Mouse (Mus musculus) embryonic facial prominence, embryonic 14.5 days (tissue): ENCODE results near the gene Sugct. TPM values are rescaled to one million over a fixed set of nuclear protein-coding genes. Genes with fewer than 3 reads are reported as not detected.
A peak's percentile ranks its signal among the peaks of the same experiment; 100 is the strongest.

Source experiments
- ATAC-seq: fragments of 200-750 bp; cut with Nextera tagmentation; 2 replicates; pipeline ENCODE4 v1.8.0; 2017; ENCODE audit warnings: low read depth, moderate number of reproducible peaks, moderate TSS enrichment
- DNase-seq: peaks from one replicate; pipeline ENCODE4 v3.0.0-alpha.2; 2015; ENCODE audit warnings: low spot score
- H3K27ac ChIP-seq: fragments of 300-500 bp; sonication (generic); replicated peaks from 2 replicates; pipeline ENCODE4 v1.5.1; 2014; ENCODE audit warnings: low read depth, mild to moderate bottlenecking, low read length, moderate library complexity
- H3K27me3 ChIP-seq: fragments of 300-500 bp; sonication (generic); replicated peaks from 2 replicates; pipeline ENCODE4 v1.6.1; 2014; ENCODE audit warnings: low read length; ENCODE audit not compliant: control insufficient read depth, insufficient read depth
- H3K36me3 ChIP-seq: fragments of 300-500 bp; sonication (generic); 2 replicates; pipeline ENCODE4 v1.6.1; 2014; ENCODE audit warnings: low read length, mixed read lengths; ENCODE audit not compliant: control insufficient read depth, insufficient read depth
- H3K4me1 ChIP-seq: fragments of 300-500 bp; sonication (generic); 2 replicates; pipeline ENCODE4 v1.6.1; 2014; ENCODE audit warnings: antibody characterized with exemption, low read length; ENCODE audit not compliant: control insufficient read depth, insufficient read depth
- H3K4me2 ChIP-seq: fragments of 300-500 bp; sonication (generic); 2 replicates; pipeline ENCODE4 v1.6.1; 2014; ENCODE audit warnings: low read depth, mild to moderate bottlenecking, low read length, moderate library complexity, mixed read lengths
- H3K4me3 ChIP-seq: fragments of 300-500 bp; sonication (generic); 2 replicates; pipeline ENCODE4 v1.5.1; 2014; ENCODE audit warnings: low read depth, mild to moderate bottlenecking, low read length
- H3K9ac ChIP-seq: fragments of 300-500 bp; sonication (generic); 2 replicates; pipeline ENCODE4 v1.6.1; 2014; ENCODE audit warnings: low read depth, mild to moderate bottlenecking, low read length, moderate library complexity, mixed read lengths
- H3K9me3 ChIP-seq: fragments of 300-500 bp; sonication (generic); 2 replicates; pipeline ENCODE4 v1.6.1; 2016; ENCODE audit warnings: low read length; ENCODE audit not compliant: control insufficient read depth
- WGBS: fragments of 180-500 bp; shearing (Covaris S2); extraction: QIAGEN DNeasy Blood & Tissue Kit; methylation state at CpG from one replicate; pipeline ENCODE4 v1.1.7; 2014; 5-methylcytosine and 5-hydroxymethylcytosine counted together
- polyA plus RNA-seq: library from polyadenylated mRNA; unstranded; fragments of >200 nt; fragmentation: Nextera tagmentation; extraction: Ambion mirVana; gene quantifications from 2 replicates; pipeline ENCODE4 v1.2.1, GENCODE M21; 2014

Sugct gene
- polyA plus RNA-seq, 1 experiment from 2014 or later: 3.4 TPM

DNA sequence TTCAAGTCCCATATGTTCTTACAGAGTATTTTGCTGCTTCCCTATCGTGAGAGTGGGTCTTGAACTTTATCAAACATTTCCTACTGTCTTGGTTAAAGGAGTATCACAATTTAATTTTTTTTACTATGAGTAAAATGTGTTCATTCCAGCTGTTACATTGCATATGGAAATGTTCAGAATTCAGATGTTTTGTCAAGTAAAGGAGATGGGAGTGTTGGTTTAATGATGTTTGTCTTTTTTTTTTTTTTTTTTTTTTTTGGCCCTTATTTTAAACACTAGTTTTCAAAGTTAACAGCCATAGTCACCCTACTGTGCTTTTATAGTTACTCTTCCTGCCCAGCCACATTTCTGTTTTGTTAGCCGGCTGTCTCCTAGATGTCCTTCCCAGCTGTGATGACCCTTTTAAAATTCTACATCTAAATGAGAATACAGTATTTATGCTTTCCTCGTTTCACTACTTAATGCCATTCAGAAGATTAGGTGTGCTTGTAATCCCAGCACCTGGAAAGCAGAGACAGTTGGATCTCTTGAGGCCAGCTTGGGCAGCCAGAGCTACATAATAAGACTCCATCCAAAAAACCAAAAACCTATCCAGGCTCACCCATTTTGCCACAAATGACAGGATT lies 4.8 kb upstream of the Sugct start:
- no peak for ATAC-seq
- no peaks in the 10 kb centered on the region for H3K27me3 ChIP-seq
- WGBS: 85% methylated on average over 3 of the region's 3 CpGs
- H3K27ac ChIP-seq: no peak overlapping the region
- no peak overlapping the region for H3K4me3 ChIP-seq
- no peaks in the 10 kb centered on the region for H3K36me3 ChIP-seq
- no peak overlapping the region for H3K4me2 ChIP-seq
- H3K9me3 ChIP-seq: no peaks in the 10 kb centered on the region
- no peak overlapping the region for H3K9ac ChIP-seq
- no peaks in the 10 kb centered on the region for H3K4me1 ChIP-seq
- DNase-seq: no peak

DNA sequence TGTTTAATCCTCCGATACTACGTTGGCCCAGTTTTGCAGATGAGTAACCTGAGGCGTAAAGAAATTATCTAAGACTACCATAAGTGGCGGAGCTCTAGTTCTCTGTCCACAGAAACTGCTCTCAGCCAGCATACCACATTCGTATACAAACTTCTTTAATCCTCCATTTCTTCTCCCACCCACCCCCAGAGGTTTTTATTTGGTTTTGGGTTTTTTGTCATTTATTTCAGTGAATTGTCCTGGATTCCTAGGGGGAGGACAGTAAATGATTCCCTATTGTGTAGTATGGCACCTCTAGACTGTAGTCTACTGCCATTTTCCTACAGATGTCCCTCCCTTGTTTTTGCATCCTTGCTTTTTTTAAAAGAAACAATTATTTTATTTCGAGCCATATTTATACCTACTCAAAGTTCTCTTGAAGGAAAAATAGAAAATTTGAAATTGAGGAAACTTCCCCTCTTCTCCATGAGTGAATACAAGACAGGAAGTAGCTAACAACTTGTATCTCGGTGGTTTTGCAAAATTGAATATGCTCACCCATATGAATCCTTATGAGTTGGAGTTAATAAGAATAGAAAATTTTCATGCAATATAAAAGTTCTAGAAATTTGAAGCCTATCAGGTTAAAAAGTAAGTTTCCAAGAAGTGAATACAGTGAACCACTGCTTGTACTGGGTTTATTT lies 686 bp upstream of the Sugct start:
- Histone ChIP-seq H3K4me2 (peak overlapping the region; percentile 82), H3K36me3 (no peaks in the 10 kb centered on the region), H3K9ac (peak overlapping the region; percentile 93), H3K27ac (peak overlapping the region; percentile 90; the same call in 1 of the 2 replicates), H3K4me1 (0 out of 2 replicates have a peak, but pooled peaks cover 5% of the 10 kb centered on the region), H3K27me3 (no peaks in the 10 kb centered on the region), H3K4me3 (peak overlapping the region; percentile 80), H3K9me3 (no peaks in the 10 kb centered on the region)
- ATAC-seq (no peak), DNase-seq (peak; percentile 9)
- WGBS: 11% methylated on average over 7 of the region's 7 CpGs

DNA sequence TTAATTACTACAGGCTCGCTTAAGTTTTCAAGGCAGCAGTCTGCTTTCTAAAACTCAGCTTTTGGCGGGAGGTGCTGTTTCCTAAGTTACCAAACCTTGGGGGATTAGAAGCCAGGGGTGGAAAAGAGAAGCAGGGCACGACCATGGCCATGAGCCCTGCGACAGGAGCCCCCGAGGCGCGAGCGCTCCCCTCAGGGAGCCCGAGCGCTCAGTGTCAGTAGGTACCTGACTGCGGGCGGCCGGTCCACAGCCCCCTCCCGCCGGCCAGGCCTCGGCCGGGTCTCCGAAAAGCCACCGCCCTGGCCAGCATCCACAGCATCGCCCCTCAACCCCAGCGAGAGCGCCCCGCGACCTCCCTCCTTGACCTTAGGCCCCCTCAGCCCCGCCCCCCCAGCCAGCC lies 939 bp downstream of the Sugct start:
- no peaks in the 10 kb centered on the region for H3K9me3 ChIP-seq
- peak; percentile 81 for ATAC-seq
- H3K4me1 ChIP-seq: 0 out of 2 replicates have a peak, but pooled peaks cover 5% of the 10 kb centered on the region
- under 1% methylated on average over 12 of the region's 25 CpGs for WGBS
- peak overlapping the region; percentile 81 for H3K27ac ChIP-seq
- peak overlapping the region; percentile 80 for H3K4me3 ChIP-seq
- peak overlapping the region; percentile 65 for H3K4me2 ChIP-seq
- peak; percentile 51 for DNase-seq
- H3K9ac ChIP-seq: peak overlapping the region; percentile 78
- H3K27me3 ChIP-seq: no peaks in the 10 kb centered on the region
- H3K36me3 ChIP-seq: no peaks in the 10 kb centered on the region

DNA sequence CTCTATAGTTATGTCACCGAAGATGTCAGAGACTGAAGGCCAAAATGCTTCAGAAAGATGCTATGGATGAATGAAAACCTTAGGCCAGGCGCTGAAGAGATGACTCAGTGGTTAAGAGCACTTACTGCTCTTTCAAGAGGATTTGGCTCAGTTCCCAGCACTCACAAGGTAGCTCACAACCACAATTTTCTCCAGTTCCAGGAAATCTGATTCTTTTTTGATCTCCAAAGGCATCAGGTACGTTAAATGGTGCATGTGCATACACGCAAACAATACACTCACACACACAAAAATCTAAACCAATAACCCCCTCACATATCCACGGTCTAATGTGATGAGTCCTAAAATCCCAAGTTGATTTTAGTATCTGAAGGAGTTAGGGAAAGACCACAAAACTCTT lies 1.5 kb downstream of the Sugct start:
- H3K9me3 ChIP-seq: no peaks in the 10 kb centered on the region
- no peaks in the 10 kb centered on the region for H3K36me3 ChIP-seq
- no peak overlapping the region for H3K9ac ChIP-seq
- H3K4me3 ChIP-seq: peak overlapping the region; percentile 80
- WGBS: 55% methylated on average over 5 of the region's 5 CpGs
- no peaks in the 10 kb centered on the region for H3K27me3 ChIP-seq
- DNase-seq (peak; percentile 84), ATAC-seq (no peak)
- H3K4me2 ChIP-seq: peak overlapping the region; percentile 65
- 0 out of 2 replicates have a peak, but pooled peaks cover 5% of the 10 kb centered on the region for H3K4me1 ChIP-seq
- peak overlapping the region; percentile 81; the same call in 1 of the 2 replicates for H3K27ac ChIP-seq

DNA sequence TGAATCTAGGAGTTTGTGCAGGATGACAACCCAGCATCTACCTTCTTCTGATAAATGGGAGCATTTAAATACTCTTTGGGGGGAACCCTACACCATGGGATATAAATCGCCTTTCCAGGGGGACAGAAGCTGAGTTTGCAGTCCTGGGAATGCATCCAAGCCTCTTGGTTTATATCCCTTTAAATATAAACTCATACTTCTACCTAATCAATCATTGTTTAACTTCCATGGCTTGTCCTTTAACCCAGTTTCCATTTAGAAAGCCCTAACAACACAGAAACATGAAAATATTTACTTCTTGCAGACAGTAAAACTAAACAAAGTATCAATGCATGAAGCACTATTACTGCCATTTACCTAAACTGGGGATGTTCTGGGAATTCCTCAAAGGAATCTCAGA lies 3.9 kb downstream of the Sugct start:
- H3K36me3 ChIP-seq: no peaks in the 10 kb centered on the region
- WGBS: 76% methylated on average over 1 of the region's 1 CpGs
- no peak for DNase-seq
- H3K27me3 ChIP-seq: no peaks in the 10 kb centered on the region
- H3K9ac ChIP-seq: no peak overlapping the region
- no peak for ATAC-seq
- no peak overlapping the region for H3K4me3 ChIP-seq
- H3K9me3 ChIP-seq: no peaks in the 10 kb centered on the region
- no peak overlapping the region for H3K4me2 ChIP-seq
- H3K27ac ChIP-seq: no peak overlapping the region
- 0 out of 2 replicates have a peak, but pooled peaks cover 5% of the 10 kb centered on the region for H3K4me1 ChIP-seq

DNA sequence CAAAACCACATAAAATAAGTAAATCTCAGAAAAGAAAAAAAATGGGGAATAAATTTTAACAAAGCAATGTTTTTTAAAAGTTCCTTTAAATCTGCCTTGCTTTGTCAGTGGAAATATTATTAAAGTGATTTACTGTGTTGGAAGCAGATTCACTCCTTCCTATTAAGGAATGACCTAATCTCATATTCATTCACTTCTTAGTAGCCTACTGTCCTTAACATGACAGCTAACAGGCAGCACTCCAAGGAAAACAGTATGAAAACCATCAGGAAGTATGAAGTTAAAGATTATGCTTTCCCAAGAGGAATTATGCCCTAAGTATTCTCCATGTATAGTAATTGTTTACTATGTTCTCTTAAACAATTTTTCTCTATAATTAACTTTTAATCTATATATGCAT lies 4.7 kb downstream of the Sugct start:
- H3K27ac ChIP-seq: no peak overlapping the region
- no peaks in the 10 kb centered on the region for H3K27me3 ChIP-seq
- H3K4me1 ChIP-seq: 0 out of 2 replicates have a peak, but pooled peaks cover 5% of the 10 kb centered on the region
- H3K9ac ChIP-seq: no peak overlapping the region
- no peak overlapping the region for H3K4me2 ChIP-seq
- ATAC-seq: no peak
- peak; percentile 12 for DNase-seq
- no peaks in the 10 kb centered on the region for H3K36me3 ChIP-seq
- H3K9me3 ChIP-seq: no peaks in the 10 kb centered on the region
- H3K4me3 ChIP-seq: no peak overlapping the region

DNA sequence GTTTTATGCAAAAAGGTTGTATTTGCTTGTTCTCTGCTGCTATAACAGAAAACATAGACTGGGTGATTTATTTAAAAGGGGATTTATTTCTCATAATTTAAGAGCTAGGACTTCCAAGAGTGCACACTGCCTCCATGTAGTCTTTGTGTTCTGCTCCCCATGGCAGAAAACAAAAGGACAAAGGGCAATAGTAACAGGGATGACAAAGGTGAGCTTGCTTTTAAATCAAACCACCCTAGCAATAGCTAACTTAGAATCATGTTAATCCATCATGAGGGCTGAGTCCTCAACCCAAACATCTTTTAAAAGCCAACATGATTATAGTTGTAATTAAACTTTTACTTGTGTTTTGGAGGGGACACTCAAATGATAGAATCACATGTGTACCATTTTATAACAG lies 5.9 kb downstream of the Sugct start:
- H3K27ac ChIP-seq: no peak overlapping the region
- H3K4me1 ChIP-seq: 0 out of 2 replicates have a peak, but pooled peaks cover 5% of the 10 kb centered on the region
- no peak overlapping the region for H3K4me2 ChIP-seq
- H3K4me3 ChIP-seq: no peak overlapping the region
- DNase-seq (no peak), ATAC-seq (no peak)
- no peak overlapping the region for H3K9ac ChIP-seq
- no peaks in the 10 kb centered on the region for H3K36me3 ChIP-seq
- H3K9me3 ChIP-seq: no peaks in the 10 kb centered on the region
- H3K27me3 ChIP-seq: no peaks in the 10 kb centered on the region

DNA sequence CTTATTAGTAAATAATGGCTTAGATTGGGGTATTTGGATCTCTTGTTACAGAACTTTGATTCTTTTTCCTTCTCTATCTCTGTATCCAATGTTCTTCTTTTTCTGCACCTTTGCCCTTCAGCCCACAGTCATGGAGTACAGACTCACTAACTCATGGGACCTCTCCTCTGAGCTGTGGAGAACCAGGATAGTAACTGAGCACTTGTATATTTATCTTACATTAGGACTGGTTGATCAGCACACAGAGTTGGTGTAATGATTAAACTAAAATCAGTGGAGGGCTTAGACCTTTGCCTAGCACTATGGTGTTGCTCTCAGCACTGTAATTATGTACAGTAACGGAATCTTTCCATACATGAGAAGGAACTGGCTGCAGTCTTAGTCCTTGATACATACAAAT lies 24.2 kb downstream of the Sugct start:
- Histone ChIP-seq H3K4me2 (no peak overlapping the region), H3K36me3 (no peaks in the 10 kb centered on the region), H3K4me3 (no peak overlapping the region), H3K27me3 (no peaks in the 10 kb centered on the region), H3K4me1 (no peaks in the 10 kb centered on the region), H3K9me3 (no peaks in the 10 kb centered on the region), H3K27ac (no peak overlapping the region), H3K9ac (no peak overlapping the region)
- 68% methylated on average over 1 of the region's 1 CpGs for WGBS
- no peak for DNase-seq
- ATAC-seq: no peak

DNA sequence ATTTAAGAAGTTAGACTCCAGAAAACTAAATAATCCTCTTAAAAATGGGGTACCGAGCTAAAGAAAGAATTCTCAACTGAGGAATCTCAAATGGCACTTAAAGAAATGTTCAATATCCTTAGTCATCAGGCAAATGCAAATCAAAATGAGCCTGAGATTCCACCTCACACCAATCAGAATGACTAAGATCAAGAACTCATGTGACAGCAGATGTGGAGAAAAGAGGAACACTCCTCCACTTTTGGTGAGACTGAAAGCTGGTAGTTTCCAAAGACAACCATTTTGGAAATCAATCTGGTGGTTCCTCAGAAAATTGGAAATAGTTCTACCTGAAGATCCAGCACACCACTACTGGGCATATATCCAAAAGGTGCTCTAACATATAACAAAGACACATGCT lies 28.0 kb downstream of the Sugct start:
- Histone ChIP-seq H3K9me3 (no peaks in the 10 kb centered on the region), H3K36me3 (no peaks in the 10 kb centered on the region), H3K4me2 (no peak overlapping the region), H3K27me3 (no peaks in the 10 kb centered on the region), H3K4me1 (no peaks in the 10 kb centered on the region), H3K4me3 (no peak overlapping the region), H3K9ac (no peak overlapping the region), H3K27ac (no peak overlapping the region)
- 94% methylated on average over 1 of the region's 1 CpGs for WGBS
- ATAC-seq (no peak), DNase-seq (no peak)
